Mouse (Mus musculus) small intestine, adult 10 weeks (tissue): ENCODE data around the gene Gm21775. TPM values are rescaled to one million over a fixed set of nuclear protein-coding genes. Genes with fewer than 3 reads are reported as not detected.

Experiments used
- polyA plus RNA-seq: library from polyadenylated mRNA; stranded (reverse); fragments of 350-450 nt; fragmentation: Illumina TruSeq; extraction: RNeasy Lipid Tissue Mini Kit (QIAGEN cat#74804); gene quantifications from one replicate; pipeline ENCODE4 v1.2.3, GENCODE M21; 2014; ENCODE audit warnings: low replicate concordance

Gm21775 gene
- not detected for polyA plus RNA-seq

DNA sequence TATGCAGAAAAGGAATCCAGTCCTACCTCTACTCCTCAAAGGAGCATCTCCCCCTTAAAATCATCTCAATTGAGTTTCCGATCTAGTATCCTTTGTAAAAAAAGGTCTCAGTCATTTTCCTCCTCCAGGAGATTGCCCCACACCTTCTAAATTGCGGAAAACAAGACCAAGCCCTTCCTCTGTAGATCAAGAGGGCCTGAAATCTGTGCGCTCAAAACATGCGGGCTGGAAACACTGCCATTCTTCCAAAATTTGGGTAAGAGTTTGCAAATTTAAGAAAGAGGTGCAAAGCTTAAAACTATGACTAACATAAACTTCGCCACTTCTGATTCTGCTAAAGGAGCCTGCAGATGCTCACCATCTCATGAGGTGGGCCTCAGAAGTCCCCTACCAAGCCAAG lies at the start of gene Gm21775:
Gm21775 (plus strand) TSS at position 301 of the 400 bp plus-strand sequence.

DNA sequence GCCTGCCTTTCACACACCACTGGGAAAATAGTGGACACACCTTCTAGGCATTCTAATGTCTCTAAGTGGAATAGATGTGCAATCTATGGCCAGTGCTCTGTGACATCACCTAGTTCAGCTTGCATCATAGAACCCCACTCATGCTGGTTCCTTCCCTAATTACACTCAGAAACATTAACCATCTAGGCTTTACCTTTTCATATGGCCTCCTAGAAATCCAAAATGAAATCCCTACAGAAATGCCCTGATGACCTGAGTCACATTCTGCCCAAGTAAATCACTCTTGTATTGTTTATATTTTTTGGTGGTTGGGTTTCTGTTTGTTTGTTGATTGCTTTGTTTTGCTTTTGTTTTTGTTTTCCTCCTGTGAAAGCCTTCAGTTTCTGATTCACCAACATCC lies 17.3 kb upstream of the Gm21775 start, which contains the start of gene Gm20737:
Gm20737 (minus strand) TSS at position 101 of the 400 bp plus-strand sequence.

Other genes with a start within 250 kb of the Gm21775 start
- not detected for gene Gm20834, start 228.9 kb upstream of the Gm21775 start, polyA plus RNA-seq
- gene Gm28510, start 140.7 kb upstream of the Gm21775 start, polyA plus RNA-seq, result not detected
- gene Gm20737, start 17.4 kb upstream of the Gm21775 start, polyA plus RNA-seq, result not detected
- not detected for gene Gm21900, start 62.9 kb downstream of the Gm21775 start, polyA plus RNA-seq
- not detected for gene Gm20777, start 199.0 kb downstream of the Gm21775 start, polyA plus RNA-seq